Mouse (Mus musculus): ENCODE results near the gene Serpina1f.
"Not testable (repeated sequence)": the region's sequence is repeated elsewhere in the genome, so short reads cannot be mapped to it uniquely, and the experiment has no call there.

Gene Serpina1f

DNA sequence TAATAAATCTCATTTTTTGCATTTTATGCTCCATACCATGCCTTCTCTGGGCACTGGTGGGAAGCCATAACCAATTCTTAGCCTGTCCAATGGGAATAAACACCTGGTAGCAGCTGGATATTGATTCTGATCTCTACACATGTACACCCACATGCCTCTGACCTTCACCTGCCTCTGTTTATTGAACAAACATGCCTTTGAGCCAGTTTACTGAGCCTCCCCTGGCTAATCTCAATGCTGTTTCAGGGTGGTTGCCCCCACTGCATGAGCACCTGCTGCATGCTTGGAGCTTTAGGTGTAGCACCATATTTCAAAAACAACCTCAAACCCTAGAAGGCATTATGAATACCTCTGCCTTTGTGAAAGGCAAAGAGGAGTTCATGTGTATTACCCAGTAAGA is 33.3 kb downstream of the Serpina1f start:
- not testable (repeated sequence) for DNase-seq (ENCODE audit: low spot score)

DNA sequence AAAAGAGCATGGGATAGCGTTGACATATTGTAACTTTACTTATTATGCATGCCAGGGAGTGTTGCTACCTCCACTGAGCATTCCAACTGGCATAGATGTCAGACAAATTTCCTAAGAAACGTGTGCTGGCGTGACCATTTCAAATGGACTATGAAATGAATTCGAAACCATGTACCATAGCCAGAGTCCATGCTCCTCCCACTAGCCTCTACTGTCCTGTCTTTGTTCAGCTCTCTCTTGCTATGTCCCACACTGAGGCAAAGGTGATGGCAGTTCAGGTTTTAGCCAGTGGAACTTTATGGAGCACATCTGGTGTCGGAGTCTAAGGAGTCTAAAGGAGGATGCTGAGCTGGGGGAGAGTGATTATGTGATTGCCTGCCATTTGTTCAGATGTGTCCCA is 35.3 kb downstream of the Serpina1f start:
- no peak for DNase-seq (ENCODE audit: low spot score)

DNA sequence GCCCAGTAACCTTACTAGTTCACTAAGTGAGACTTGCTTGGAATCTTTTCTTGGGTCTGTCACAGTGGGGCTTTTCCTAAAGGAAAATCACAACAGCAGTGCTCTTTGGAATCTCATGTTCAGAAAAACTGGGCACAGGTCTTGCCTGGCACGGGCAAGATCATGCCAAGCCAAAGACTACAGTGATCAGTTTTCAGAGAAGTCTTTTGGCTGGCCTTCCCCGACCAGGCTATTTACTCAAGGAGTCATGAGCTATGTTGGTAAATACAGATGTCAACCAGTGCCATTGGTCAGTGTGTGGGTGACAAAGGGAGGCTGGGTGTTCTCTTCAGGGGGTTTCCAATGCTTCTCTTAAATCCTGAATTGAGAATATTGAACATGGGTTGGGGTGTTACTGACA is 36.2 kb downstream of the Serpina1f start:
- no peak for DNase-seq (ENCODE audit: low spot score)

DNA sequence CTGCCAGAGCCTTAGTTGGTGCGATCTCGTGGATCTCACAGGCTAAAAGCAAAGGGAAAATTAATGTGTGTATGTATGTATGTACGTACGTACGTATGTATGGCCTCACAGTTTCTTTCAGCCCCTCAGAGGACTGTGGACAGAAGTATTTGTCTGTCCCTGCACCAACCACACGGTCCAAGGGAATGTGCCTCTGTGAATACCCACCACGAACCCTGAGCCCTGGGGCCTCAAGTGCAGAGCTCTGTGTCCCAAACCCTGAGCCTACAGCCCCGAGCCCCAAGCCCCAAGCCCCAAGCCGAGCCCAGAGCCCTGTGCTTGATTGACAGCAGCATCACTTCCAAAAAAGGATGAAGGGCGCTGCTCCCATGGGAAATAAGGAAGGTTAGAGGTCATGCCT is 37.3 kb downstream of the Serpina1f start:
- no peak for DNase-seq (ENCODE audit: low spot score)

DNA sequence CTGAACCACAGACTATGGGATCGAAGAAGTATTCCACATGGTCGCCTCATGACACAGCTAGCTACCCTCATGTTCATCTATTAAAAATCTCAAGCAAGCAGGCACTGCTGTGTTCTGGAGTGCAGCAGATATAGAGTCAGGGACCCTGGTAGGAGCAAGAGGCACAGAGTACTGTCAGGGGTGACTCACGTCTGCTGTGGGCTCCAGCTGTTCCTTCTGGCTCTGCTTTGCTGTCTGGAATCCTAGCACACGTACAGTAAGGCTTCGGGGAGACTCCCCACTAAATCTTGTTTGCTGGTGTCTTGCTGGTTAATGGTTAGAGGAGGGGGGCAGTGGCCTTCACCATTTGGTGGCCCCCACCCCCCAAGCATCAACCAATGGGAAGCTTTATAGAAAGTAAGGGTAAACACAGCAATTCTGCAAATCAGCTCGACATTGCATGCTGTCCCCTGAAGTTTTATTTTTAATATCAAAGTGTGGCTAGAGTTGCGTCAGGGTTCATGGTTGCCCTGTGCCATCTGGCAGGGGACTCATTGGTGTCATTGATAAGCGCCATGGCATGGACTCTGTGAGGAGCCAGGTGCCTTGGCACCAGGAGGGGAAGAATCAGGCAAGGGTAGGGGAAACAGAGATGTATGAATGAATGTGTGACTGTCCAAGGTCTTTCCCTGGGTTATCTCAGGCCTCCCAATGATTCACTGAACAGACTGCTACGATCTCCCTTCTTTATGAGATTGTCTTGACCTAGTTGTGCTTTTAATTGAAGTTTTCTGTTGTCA is 38.3 kb downstream of the Serpina1f start, which contains the start of gene Serpina6:
Serpina6 (minus strand) TSS at position 365 of the 779 bp plus-strand sequence.
- DNase-seq (ENCODE audit: low spot score), result no peak

DNA sequence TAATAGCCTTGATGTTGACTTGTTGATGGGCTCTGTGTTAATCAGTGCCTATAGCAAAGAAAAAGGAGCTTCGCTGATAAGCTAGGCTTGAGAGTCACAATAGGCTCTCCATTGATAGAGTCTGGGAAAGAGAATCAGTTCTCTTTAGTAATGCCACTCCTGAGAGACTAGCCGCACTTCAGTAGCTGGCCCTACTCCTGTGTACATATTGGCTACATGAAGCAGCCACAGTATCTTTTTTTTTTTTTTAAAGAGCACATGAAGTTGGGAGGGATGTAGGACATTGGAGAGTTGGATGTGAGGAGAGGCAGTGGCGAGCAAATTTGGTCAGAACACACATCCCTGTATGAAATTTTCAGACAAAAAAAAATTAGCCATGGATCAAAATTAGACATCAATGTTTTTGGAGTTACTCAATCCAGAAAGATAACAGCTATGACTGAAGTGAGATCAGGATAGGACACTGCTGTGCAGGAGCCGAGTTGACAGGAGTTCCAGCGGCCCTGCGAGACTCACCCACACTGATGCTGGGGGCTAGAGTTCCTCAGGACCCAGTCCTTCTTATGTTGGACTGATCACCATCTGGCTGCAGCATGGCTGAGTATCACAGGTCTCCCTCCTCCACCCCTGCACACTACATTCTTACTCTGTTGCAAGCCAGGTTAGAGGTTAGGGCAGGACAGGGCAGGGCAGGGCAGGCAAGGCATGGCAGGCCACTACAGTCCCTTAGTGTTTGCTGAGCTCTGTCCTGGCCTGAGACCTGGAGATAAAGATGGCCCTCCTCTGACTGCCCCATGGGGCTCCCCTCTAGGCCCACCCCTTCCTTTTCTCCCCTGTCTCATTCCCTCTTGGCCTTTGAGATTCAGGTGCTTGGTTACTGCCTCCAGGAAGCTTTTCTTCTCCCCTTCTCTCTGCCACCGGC is 39.9 kb downstream of the Serpina1f start:
- peak; percentile 54 for DNase-seq (ENCODE audit: low spot score)

DNA sequence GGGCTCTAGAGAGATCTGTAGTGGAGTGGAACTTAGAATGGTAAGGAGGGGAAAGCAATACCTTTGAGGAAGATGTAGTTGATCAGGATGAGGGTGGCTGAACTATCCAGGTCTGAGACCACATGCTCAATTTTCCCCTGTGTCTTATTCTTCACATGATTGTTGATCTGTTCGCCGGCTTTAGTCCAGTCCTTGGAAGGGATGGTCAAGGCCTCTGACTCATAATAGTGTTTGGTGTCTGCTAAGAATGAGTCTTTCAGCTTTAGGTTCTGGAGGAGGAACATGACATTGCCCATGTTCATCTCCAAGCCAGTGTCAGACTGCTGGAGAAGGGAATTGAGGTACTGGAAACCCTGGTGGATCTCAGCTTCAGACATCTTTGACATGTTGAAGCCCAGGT is 41.5 kb downstream of the Serpina1f start:
- DNase-seq (ENCODE audit: low spot score), result no peak

DNA sequence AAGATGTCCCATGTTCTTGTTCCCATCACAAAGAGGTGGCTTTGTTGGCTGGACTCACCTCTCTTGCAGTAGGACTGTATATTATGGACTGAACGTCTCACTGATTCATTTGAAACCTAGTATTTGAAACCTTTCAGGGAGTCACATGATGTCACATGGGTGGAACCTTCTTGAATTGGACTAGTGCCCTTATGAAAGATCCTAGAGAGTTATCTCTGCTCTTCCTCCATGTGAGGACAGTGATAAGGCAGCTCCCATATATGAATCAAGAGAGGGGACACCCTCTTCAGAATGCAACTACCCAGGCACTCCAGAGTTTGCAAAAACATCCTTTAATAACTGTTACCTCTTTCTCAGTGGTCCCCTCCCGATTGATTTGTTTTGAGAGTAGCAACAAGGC is 49.0 kb downstream of the Serpina1f start:
- DNase-seq (ENCODE audit: low spot score), result no peak

DNA sequence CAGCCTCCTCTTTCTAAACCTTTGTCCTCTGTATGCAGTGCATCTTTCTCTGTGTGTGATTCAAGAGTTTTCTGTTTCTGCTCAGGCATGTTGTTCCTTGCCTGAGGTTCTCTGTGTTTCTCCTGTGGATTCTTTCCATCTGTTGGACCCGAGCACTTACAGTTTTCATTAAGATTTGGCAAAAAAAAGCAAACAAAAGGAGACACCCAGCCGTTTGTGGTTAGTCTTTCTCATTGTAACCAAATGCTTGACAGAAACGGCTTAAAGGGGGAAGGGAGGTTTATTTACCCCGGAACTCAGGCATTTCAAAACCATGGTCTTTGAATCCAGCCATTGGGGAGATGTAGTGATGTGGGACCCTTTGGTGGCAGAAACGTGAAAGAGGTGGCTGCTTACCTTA is 50.7 kb downstream of the Serpina1f start:
- no peak for DNase-seq (ENCODE audit: low spot score)

DNA sequence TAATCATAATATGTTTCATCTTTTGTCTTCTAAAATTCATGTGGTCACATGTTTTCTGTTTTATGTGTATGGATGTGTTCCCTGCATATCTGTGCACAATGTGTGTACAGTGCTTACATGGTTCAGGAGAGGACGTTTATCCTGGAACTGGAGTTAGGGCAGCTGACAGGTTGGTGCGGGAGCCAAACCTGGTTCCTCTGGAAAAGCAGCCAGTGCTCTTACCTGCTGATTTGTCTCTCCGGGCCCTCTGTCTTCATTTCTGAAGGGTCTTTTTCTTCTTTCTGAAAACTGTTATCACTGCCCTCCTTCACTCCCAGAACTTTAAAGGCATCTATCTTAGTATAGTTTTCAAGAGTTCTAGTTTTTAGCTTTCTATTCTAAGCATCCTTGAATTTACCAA is 51.5 kb downstream of the Serpina1f start:
- DNase-seq (ENCODE audit: low spot score), result no peak

DNA sequence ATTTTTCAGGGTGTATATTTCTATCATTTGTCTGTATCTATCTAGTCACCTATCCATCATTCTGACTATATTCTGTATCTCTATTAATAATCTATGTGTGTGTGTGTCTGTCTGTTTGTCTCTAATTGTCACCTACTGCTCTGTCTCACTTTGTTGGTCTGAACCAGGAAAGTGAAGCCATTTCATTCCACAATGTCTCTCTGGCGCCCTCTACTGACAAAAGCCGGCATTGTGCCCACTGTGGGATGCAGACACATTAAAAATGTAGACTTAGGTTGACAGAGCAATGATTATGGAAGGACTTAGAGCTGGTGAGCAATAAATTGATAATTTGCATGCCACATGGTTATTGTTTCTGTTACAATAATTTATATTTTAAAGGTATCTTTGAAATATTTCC is 52.0 kb downstream of the Serpina1f start:
- DNase-seq (ENCODE audit: low spot score), result peak; percentile 76
